Mouse (Mus musculus): ENCODE measurements around the gene Slc22a20.

DNA sequence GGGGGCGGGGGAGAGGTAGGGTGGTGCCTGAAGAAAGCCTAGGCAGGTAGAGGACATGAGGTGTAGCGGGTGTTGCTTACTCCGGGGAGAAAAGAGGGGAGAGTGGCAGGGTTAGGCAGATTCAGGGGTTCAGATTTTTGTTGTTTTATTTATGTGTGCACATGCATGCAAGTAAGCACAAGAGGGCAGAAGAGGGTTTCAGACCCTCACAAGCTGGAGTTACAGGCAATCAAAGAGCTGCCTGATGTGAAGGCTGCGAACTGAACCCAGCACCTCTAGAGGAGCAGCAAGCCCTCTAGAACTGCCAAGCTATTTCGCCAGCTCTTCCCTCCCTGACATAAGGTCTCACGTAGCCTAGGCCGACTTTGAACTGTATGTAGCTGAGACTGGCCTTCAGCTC lies 30.6 kb upstream of the Slc22a20 start:
- TF ChIP-seq POLR2A (IDR thresholded peaks at IDR 0.05; ENCODE audit: insufficient read depth, low read length) (no peak), CTCF (IDR thresholded peaks at IDR 0.05; ENCODE audit: low read depth, low read length) (no peak)

Data from ES-Bruce4 (cell line).